Mouse (Mus musculus) midbrain, embryonic 16.5 days (tissue): ENCODE measurements around the gene Pbrm1. TPM values are rescaled to one million over a fixed set of nuclear protein-coding genes. Genes with fewer than 3 reads are reported as not detected.

Experiments
- ATAC-seq: fragments of 200-750 bp; cut with Nextera tagmentation; 2 replicates; pipeline ENCODE4 v1.8.0; 2017; ENCODE audit warnings: moderate TSS enrichment
- H3K27ac ChIP-seq: fragments of 300-500 bp; sonication (generic); 2 replicates; pipeline ENCODE4 v1.5.1; 2014; ENCODE audit warnings: mild to moderate bottlenecking, low read length, mixed read lengths
- H3K27me3 ChIP-seq: fragments of 300-500 bp; sonication (generic); 2 replicates; pipeline ENCODE4 v1.6.1; 2014; ENCODE audit warnings: low read depth, low read length, mixed read lengths; ENCODE audit not compliant: control insufficient read depth, insufficient read depth
- H3K36me3 ChIP-seq: fragments of 300-500 bp; sonication (generic); 2 replicates; pipeline ENCODE4 v1.6.1; 2014; ENCODE audit warnings: mild to moderate bottlenecking, low read length, moderate library complexity, mixed read lengths; ENCODE audit not compliant: control insufficient read depth, insufficient read depth
- H3K4me1 ChIP-seq: fragments of 300-500 bp; sonication (generic); 2 replicates; pipeline ENCODE4 v1.6.1; 2014; ENCODE audit warnings: mild to moderate bottlenecking, low read length, mixed read lengths; ENCODE audit not compliant: control insufficient read depth, insufficient read depth
- H3K4me2 ChIP-seq: fragments of 300-500 bp; sonication (generic); 2 replicates; pipeline ENCODE4 v1.6.1; 2014; ENCODE audit warnings: mild to moderate bottlenecking, low read length, mixed read lengths
- H3K4me3 ChIP-seq: fragments of 300-500 bp; sonication (generic); 2 replicates; pipeline ENCODE4 v1.5.1; 2014; ENCODE audit warnings: low read depth, mild to moderate bottlenecking, low read length, moderate library complexity, mixed read lengths
- H3K9ac ChIP-seq: fragments of 300-500 bp; sonication (generic); 2 replicates; pipeline ENCODE4 v1.6.1; 2014; ENCODE audit warnings: low read depth, low read length, mixed read lengths
- H3K9me3 ChIP-seq: fragments of 300-500 bp; sonication (generic); replicated peaks from 2 replicates; pipeline ENCODE4 v1.6.1; 2014; ENCODE audit warnings: mild to moderate bottlenecking, low read length, mixed read lengths; ENCODE audit not compliant: control insufficient read depth, poor library complexity, severe bottlenecking
- WGBS: fragments of 180-500 bp; shearing (Covaris S2); extraction: QIAGEN DNeasy Blood & Tissue Kit; methylation state at CpG from one replicate; pipeline ENCODE4 v1.1.7; 2014; 5-methylcytosine and 5-hydroxymethylcytosine counted together
- polyA plus RNA-seq: library from polyadenylated mRNA; unstranded; fragments of >200 nt; fragmentation: Nextera tagmentation; extraction: Ambion mirVana; gene quantifications from 2 replicates; pipeline ENCODE4 v1.2.1, GENCODE M21; 2015

Gene Pbrm1
- polyA plus RNA-seq, 1 experiment from 2014 or later = 118 TPM

GRCm38 (mm10) chr14:31129326-31130235 lies 110.6 kb downstream of the Pbrm1 start:
- no peaks in the 10 kb centered on the region for H3K36me3 ChIP-seq
- WGBS = 66% methylated on average over 15 of the region's 15 CpGs
- peak overlapping the region; percentile 41; the same call in 1 of the 2 replicates for H3K9ac ChIP-seq
- no peaks in the 10 kb centered on the region for H3K27me3 ChIP-seq
- H3K4me1 ChIP-seq = peaks cover 53% of the 10 kb centered on the region
- H3K4me2 ChIP-seq = peak overlapping the region; percentile 52
- no peak for ATAC-seq
- peak overlapping the region; percentile 89 for H3K27ac ChIP-seq
- peak overlapping the region; percentile 83 for H3K4me3 ChIP-seq
- no peaks in the 10 kb centered on the region for H3K9me3 ChIP-seq

DNA sequence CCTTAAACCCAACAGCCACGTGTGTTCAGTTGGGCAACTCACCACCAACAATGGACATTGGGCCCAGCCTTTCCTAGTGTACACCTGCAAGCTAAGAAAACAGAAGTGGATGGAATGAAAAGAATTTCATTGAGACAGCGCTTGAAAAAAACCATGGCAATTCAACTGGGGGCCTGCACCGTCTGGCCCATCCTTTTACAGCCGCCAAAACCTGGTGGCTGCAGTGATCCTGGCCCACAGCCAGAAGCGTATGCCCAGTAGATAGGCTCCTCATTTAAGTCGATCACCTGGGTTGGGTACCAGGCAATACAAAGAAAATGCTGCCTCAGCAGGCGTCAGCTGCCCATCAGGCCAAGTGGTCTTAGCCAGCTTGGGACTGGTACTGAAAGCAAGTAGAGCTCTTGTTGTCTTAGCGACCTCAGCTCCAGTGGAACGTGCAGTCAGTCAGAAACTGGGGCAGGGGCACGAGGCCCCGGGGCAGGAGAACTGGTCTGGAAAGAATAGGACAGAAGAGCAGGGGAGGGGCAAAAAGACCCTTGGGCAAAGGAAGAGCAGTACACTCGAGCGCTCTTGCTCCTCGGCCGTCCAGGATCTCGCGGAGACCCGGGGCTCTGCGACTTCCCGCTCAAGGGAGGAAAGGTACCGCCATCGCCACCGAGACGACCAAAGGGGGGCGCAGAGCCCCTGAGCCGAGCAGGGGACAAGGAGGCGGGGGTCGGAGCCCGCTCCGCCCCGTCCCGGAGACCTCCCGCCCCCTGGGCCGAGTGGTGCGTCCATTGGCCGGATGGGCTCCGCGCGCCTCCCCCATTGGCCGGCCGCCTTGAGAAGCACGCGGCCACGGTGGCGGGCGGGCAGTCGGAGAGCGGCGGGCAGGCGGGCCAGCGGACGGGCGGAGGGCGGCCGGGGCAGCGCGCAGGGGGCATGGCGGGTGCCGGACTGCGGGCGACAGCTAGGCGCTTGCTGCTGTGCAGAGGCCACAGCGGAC lies 111.6 kb downstream of the Pbrm1 start, which contains the start of gene Nt5dc2:
Gene Nt5dc2, plus strand, starts transcription at position 818 of the 985 bp plus-strand sequence.
- peak within 1 kb of the TSS; percentile 56 for H3K4me2 ChIP-seq
- 5% methylated on average over 43 of the region's 63 CpGs for WGBS
- H3K4me3 ChIP-seq = peak within 1 kb of the TSS; percentile 77
- no peaks in the 10 kb centered on the region for H3K27me3 ChIP-seq
- H3K9me3 ChIP-seq = no peaks in the 10 kb centered on the region
- peaks cover 50% of the 10 kb centered on the region for H3K4me1 ChIP-seq
- peak; percentile 82 for ATAC-seq
- peak within 1 kb of the TSS; percentile 89 for H3K27ac ChIP-seq
- peak within 1 kb of the TSS; percentile 87 for H3K9ac ChIP-seq
- H3K36me3 ChIP-seq = 0 out of 2 replicates have a peak, but pooled peaks cover 2% of the 10 kb centered on the region

DNA sequence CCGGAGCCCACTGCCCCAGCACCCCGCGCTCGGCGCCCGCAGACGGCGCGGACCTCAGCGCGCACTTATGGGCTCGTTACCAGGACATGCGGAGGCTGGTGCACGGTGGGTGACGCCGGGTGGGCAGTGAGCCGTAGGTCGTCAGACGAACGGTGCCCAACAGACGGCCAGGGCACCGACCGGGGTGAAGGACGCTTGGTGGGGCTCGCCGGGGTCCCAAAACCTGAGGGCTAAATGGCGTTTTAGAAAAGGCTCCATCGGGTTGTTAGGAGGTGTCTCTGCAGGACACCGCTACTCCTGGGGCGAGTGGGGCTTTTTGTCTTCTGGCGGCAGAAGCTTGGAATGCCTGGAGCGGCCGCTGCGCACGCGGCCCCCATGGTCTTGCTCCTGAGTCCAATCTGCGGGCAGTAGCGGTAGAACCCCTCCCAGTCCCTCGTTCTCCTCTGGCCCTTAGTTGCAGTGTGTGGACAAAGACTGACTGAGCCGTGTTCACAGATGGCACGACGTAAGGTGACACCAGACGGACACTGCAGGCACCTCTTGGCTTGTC lies 112.4 kb downstream of the Pbrm1 start:
- ATAC-seq = peak; percentile 7
- peaks cover 45% of the 10 kb centered on the region for H3K4me1 ChIP-seq
- peak overlapping the region; percentile 77 for H3K4me3 ChIP-seq
- H3K27ac ChIP-seq = peak overlapping the region; percentile 89
- H3K4me2 ChIP-seq = peak overlapping the region; percentile 56
- H3K9me3 ChIP-seq = no peaks in the 10 kb centered on the region
- WGBS = under 1% methylated on average over 43 of the region's 43 CpGs
- peak overlapping the region; percentile 87 for H3K9ac ChIP-seq
- no peaks in the 10 kb centered on the region for H3K27me3 ChIP-seq
- H3K36me3 ChIP-seq = peaks cover 10% of the 10 kb centered on the region

DNA sequence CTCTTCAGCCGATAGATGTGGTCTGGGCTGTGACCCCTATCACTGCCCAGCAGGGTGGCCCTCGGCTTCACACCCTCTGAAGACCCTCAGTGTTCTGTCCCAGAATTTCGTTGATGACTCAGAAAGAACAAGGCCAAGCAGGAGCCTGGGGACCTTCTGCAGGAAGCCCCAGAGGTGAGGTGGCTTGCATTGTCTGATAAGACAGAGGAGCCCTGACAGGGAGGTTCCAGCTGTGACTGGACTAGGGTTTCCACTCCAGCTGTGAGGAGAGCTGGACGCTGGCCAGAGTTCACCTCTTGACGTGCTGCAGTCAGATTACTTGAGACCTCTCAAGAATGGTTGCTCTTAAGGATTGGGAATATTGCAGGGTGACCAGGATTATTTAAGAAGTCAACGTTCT lies 113.1 kb downstream of the Pbrm1 start:
- WGBS = 8% methylated on average over 6 of the region's 6 CpGs
- Histone ChIP-seq H3K4me2 (peak overlapping the region; percentile 56), H3K27ac (no peak overlapping the region), H3K9ac (peak overlapping the region; percentile 87), H3K27me3 (no peaks in the 10 kb centered on the region), H3K4me1 (peaks cover 39% of the 10 kb centered on the region), H3K36me3 (peaks cover 13% of the 10 kb centered on the region), H3K9me3 (no peaks in the 10 kb centered on the region), H3K4me3 (peak overlapping the region; percentile 77)
- no peak for ATAC-seq

- Histone ChIP-seq H3K27ac (no peak overlapping the region), H3K9me3 (no peaks in the 10 kb centered on the region), H3K9ac (no peak overlapping the region), H3K4me2 (peak overlapping the region; percentile 56), H3K27me3 (no peaks in the 10 kb centered on the region), H3K4me1 (peaks cover 34% of the 10 kb centered on the region), H3K4me3 (peak overlapping the region; percentile 77; the same call in 1 of the 2 replicates), H3K36me3 (peaks cover 15% of the 10 kb centered on the region)
- WGBS = 87% methylated on average over 7 of the region's 7 CpGs
- no peak for ATAC-seq
Observed at GRCm38 (mm10) chr14:31132491-31132975, 113.6 kb downstream of the Pbrm1 start.

GRCm38 (mm10) chr14:31133023-31133665 lies 114.2 kb downstream of the Pbrm1 start:
- H3K4me2 ChIP-seq = peak overlapping the region; percentile 9; the same call in 1 of the 2 replicates
- no peaks in the 10 kb centered on the region for H3K27me3 ChIP-seq
- H3K4me1 ChIP-seq = peaks cover 31% of the 10 kb centered on the region
- H3K4me3 ChIP-seq = no peak overlapping the region
- WGBS = 71% methylated on average over 11 of the region's 11 CpGs
- no peaks in the 10 kb centered on the region for H3K9me3 ChIP-seq
- no peak overlapping the region for H3K9ac ChIP-seq
- H3K36me3 ChIP-seq = peaks cover 15% of the 10 kb centered on the region
- no peak for ATAC-seq
- no peak overlapping the region for H3K27ac ChIP-seq

DNA sequence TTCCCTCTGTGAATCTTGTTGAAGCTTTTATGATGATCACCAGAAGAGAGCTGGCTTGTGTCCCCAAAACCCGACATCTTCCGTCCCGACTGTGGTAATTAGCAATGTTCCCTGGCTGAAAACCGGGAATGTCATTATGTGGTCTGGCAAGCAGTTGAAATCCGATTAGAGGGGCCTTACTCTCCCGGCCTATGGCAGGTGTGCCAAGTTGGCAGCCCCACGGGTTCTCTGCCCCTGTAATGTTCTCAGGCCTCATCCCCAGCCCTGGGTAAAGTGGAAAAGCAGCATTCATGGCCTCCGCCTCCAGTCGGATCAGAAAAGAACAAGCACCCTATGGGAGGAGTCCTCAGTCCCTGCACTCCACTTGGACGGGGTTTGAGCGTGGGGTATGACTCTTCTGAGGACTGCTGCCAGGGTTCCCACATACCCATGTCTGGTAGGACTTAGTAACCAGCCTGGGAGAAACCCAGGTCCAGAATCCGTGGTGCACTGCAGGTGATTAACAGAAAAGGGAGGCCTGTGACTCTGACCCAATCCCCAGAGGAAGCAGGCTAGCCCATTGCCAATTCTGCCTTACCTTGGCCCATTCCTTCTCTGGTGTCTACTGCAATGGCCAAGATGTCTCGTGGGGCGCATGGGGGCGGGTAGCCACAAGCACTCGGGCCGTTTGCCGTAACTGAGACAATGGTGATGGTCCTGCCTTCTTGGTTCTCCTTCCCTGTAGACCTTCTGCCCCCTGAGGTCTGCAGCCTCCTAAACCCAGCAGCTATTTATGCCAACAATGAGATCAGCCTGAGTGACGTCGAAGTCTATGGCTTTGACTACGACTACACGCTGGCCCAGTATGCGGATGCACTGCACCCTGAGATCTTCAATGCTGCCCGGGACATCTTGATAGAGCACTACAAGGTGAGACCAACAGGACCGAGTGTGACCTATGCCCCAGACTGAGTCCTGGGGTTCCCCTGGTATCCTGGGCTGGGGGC lies 115.4 kb downstream of the Pbrm1 start:
- peak overlapping the region; percentile 17 for H3K27ac ChIP-seq
- H3K9ac ChIP-seq = no peak overlapping the region
- WGBS = 83% methylated on average over 25 of the region's 25 CpGs
- no peak for ATAC-seq
- peaks cover 21% of the 10 kb centered on the region for H3K36me3 ChIP-seq
- peaks cover 30% of the 10 kb centered on the region for H3K4me1 ChIP-seq
- H3K9me3 ChIP-seq = no peaks in the 10 kb centered on the region
- no peak overlapping the region for H3K4me2 ChIP-seq
- no peak overlapping the region for H3K4me3 ChIP-seq
- no peaks in the 10 kb centered on the region for H3K27me3 ChIP-seq
